Mouse (Mus musculus) liver, embryonic 12.5 days (tissue): Measurements from ENCODE around the gene Atg16l2. TPM values are rescaled to one million over a fixed set of nuclear protein-coding genes. Genes with fewer than 3 reads are reported as not detected.

Experiments used
- polyA plus RNA-seq: library from polyadenylated mRNA; unstranded; fragments of >200 nt; fragmentation: Nextera tagmentation; extraction: Ambion mirVana; gene quantifications from 2 replicates; pipeline ENCODE4 v1.2.1, GENCODE M21; 2016

The Atg16l2 gene
- polyA plus RNA-seq, 1 experiment from 2014 or later, result 5.7 TPM

Other genes with a start within 250 kb of the Atg16l2 start
- gene Fchsd2, start 209.4 kb downstream of the Atg16l2 start, polyA plus RNA-seq, result 8.0 and 8.8 TPM in 2 replicates
- gene Stard10, start 14.8 kb upstream of the Atg16l2 start, polyA plus RNA-seq, result 76.9 and 79.5 TPM in 2 replicates
- 20.5 and 24.6 TPM in 2 replicates for gene Arap1, start 45.8 kb upstream of the Atg16l2 start, polyA plus RNA-seq
- not detected in 2 replicates for gene Gm45837, start 108.6 kb upstream of the Atg16l2 start, polyA plus RNA-seq
- gene Pde2a, start 119.4 kb upstream of the Atg16l2 start, polyA plus RNA-seq, result 11.9 and 12.0 TPM in 2 replicates